Mouse (Mus musculus): ENCODE data around the gene Nf1. TPM values are rescaled to one million over a fixed set of nuclear protein-coding genes. Genes with fewer than 3 reads are reported as not detected.

The Nf1 gene
- total RNA-seq, 1 experiment from 2014 or later, result 71.1 TPM

GRCm38 (mm10) chr11:79460756-79461450 is 121.4 kb downstream of the Nf1 start:
- DNase-seq, result no peak

GRCm38 (mm10) chr11:79468097-79468496 is 128.6 kb downstream of the Nf1 start:
- no peak for DNase-seq

- no peak for DNase-seq
Measured at GRCm38 (mm10) chr11:79483392-79483791, 143.9 kb downstream of the Nf1 start.

GRCm38 (mm10) chr11:79483876-79484528 is 144.5 kb downstream of the Nf1 start:
- no peak for DNase-seq

- no peak for DNase-seq
Measured at GRCm38 (mm10) chr11:79484721-79485120, 145.2 kb downstream of the Nf1 start.

GRCm38 (mm10) chr11:79494976-79495800 is 155.7 kb downstream of the Nf1 start:
- DNase-seq, result no peak

GRCm38 (mm10) chr11:79502917-79503316 is 163.4 kb downstream of the Nf1 start:
- DNase-seq, result no peak

- DNase-seq, result no peak
Measured at GRCm38 (mm10) chr11:79503845-79504244, 164.4 kb downstream of the Nf1 start, which contains the start of gene Omg. Gene Omg, minus strand, starts transcription at chr11:79504084.

- no peak for DNase-seq
Measured at GRCm38 (mm10) chr11:79504506-79504905, 165.0 kb downstream of the Nf1 start.

GRCm38 (mm10) chr11:79511970-79512369 is 172.5 kb downstream of the Nf1 start:
- DNase-seq, result no peak

- DNase-seq, result no peak
Measured at GRCm38 (mm10) chr11:79515331-79515730, 175.8 kb downstream of the Nf1 start.

- no peak for DNase-seq
Measured at GRCm38 (mm10) chr11:79515798-79516197, 176.3 kb downstream of the Nf1 start.

- DNase-seq, result no peak
Measured at GRCm38 (mm10) chr11:79519299-79519698, 179.8 kb downstream of the Nf1 start.

GRCm38 (mm10) chr11:79519878-79520291 is 180.4 kb downstream of the Nf1 start:
- no peak for DNase-seq

- no peak for DNase-seq
Measured at GRCm38 (mm10) chr11:79520772-79521171, 181.3 kb downstream of the Nf1 start.

GRCm38 (mm10) chr11:79521930-79522329 is 182.4 kb downstream of the Nf1 start:
- DNase-seq, result no peak

GRCm38 (mm10) chr11:79522944-79523343 is 183.5 kb downstream of the Nf1 start:
- no peak for DNase-seq

GRCm38 (mm10) chr11:79523560-79524309 is 184.2 kb downstream of the Nf1 start, which contains the start of gene Evi2b:
Gene Evi2b, minus strand, starts transcription at chr11:79523762.
- no peak for DNase-seq

- DNase-seq, result no peak
Measured at GRCm38 (mm10) chr11:79524310-79524575, 184.8 kb downstream of the Nf1 start.

- DNase-seq, result no peak
Measured at GRCm38 (mm10) chr11:79526549-79526948, 187.1 kb downstream of the Nf1 start.

GRCm38 (mm10) chr11:79527015-79527738 is 187.7 kb downstream of the Nf1 start:
- no peak for DNase-seq

Measured in adrenal gland, postnatal 25 days (tissue).